Mouse (Mus musculus) lung, postnatal 0 days (tissue): Measurements from ENCODE around the gene Hbb-bh1. TPM values are rescaled to one million over a fixed set of nuclear protein-coding genes. Genes with fewer than 3 reads are reported as not detected.
A peak's percentile ranks its signal among the peaks of the same experiment; 100 is the strongest.

Experiments
- ATAC-seq: fragments of 200-750 bp; cut with Nextera tagmentation; 2 replicates; pipeline ENCODE4 v1.8.0; 2017; ENCODE audit warnings: moderate library complexity
- DNase-seq: peaks from one replicate; pipeline ENCODE4 v3.0.0-alpha.2; 2016; ENCODE audit warnings: low spot score
- H3K27ac ChIP-seq: fragments of 300-500 bp; sonication (generic); 2 replicates; pipeline ENCODE4 v1.5.1; 2014; ENCODE audit warnings: antibody characterized with exemption, mild to moderate bottlenecking, low read length, mixed read lengths
- H3K27me3 ChIP-seq: fragments of 300-500 bp; sonication (generic); replicated peaks from 2 replicates; pipeline ENCODE4 v1.6.1; 2014; ENCODE audit warnings: low read length, mixed read lengths; ENCODE audit not compliant: insufficient read depth
- H3K36me3 ChIP-seq: fragments of 300-500 bp; sonication (generic); 2 replicates; pipeline ENCODE4 v1.6.1; 2014; ENCODE audit warnings: low read length, mixed read lengths; ENCODE audit not compliant: insufficient read depth
- H3K4me1 ChIP-seq: fragments of 300-500 bp; sonication (generic); 2 replicates; pipeline ENCODE4 v1.6.1; 2014; ENCODE audit warnings: antibody characterized with exemption, low read depth, low read length, mixed read lengths; ENCODE audit not compliant: insufficient read depth
- H3K4me2 ChIP-seq: fragments of 300-500 bp; sonication (generic); replicated peaks from 2 replicates; pipeline ENCODE4 v1.6.1; 2014; ENCODE audit warnings: low read depth, mild to moderate bottlenecking, low read length, moderate library complexity, mixed read lengths
- H3K4me3 ChIP-seq: fragments of 300-500 bp; sonication (generic); 2 replicates; pipeline ENCODE4 v1.5.1; 2014; ENCODE audit warnings: low read depth, low read length
- H3K9ac ChIP-seq: fragments of 300-500 bp; sonication (generic); replicated peaks from 2 replicates; pipeline ENCODE4 v1.6.1; 2014; ENCODE audit warnings: low read depth, mild to moderate bottlenecking
- H3K9me3 ChIP-seq: fragments of 300-500 bp; sonication (generic); 2 replicates; pipeline ENCODE4 v1.6.1; 2016; ENCODE audit warnings: low read length, mixed read lengths
- CTCF ChIP-seq: IDR thresholded peaks from 2 replicates; pipeline ENCODE4 v1.5.1; 2016; ENCODE audit warnings: antibody characterized with exemption, mild to moderate bottlenecking
- EP300 ChIP-seq: IDR thresholded peaks from 2 replicates; pipeline ENCODE4 v1.6.1; 2016; ENCODE audit warnings: antibody characterized with exemption, mild to moderate bottlenecking, control low read depth
- WGBS: fragments of 180-500 bp; shearing (Covaris S2); extraction: QIAGEN DNeasy Blood & Tissue Kit; methylation state at CpG from one replicate; pipeline ENCODE4 v1.1.7; 2014; 5-methylcytosine and 5-hydroxymethylcytosine counted together
- polyA plus RNA-seq: library from polyadenylated mRNA; unstranded; fragments of >200 nt; fragmentation: Nextera tagmentation; extraction: Ambion mirVana; gene quantifications from 2 replicates; pipeline ENCODE4 v1.2.1, GENCODE M21; 2015

Gene Hbb-bh1
- 0.27 TPM in 1 of 2 replicates, not detected in the other for polyA plus RNA-seq

DNA sequence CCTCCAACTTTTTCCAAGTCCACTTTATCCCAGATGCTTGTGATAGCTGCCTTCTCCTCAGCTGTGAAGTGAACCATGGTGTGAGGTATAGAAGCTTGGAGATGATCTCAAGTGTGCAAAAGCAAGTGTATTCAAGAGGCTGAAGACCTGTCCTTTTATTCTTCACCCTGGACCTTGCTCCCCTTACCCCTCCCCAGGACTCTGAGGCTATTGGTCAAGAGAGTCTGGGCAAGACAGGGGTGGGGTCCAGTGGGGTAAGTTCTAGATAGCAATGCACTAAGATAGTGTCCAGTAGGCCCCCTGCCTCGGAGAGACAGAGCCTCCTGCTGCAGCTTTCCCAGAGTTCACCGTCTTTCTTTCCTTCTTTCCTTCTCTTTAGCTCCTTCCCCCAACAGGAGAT is at the start of gene Hbb-bh1:
Gene Hbb-bh1 (minus strand): TSS at position 131 of the 400 bp plus-strand sequence.
- DNase-seq = no peak
- Histone ChIP-seq H3K27me3 (no peaks in the 10 kb centered on the region), H3K27ac (no peak within 1 kb of the TSS), H3K9me3 (no peaks in the 10 kb centered on the region), H3K9ac (no peak within 1 kb of the TSS), H3K4me2 (no peak within 1 kb of the TSS), H3K4me3 (no peak within 1 kb of the TSS), H3K36me3 (no peaks in the 10 kb centered on the region), H3K4me1 (no peaks in the 10 kb centered on the region)
- no peak for ATAC-seq
- TF ChIP-seq EP300 = no peak
- TF ChIP-seq CTCF = no peak
- 70% methylated on average over 2 of the region's 2 CpGs for WGBS

DNA sequence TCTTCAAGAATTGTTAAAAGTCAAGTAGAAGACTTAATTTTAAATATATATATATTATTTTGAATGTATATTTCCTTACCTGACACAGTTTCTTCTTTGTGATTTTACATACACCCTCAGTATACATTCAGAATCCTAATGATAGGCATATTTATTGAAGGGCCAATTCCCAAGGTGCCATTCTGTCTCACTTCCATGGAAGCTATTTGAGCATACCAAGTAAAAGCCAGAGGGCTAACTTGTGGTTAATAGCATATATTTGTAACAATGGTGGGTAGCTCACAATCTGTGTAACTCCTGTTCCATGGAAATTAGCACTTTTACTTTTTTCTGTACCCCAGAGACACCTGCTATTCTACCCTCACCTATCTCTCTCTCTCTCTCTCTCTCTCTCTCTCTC is 43.2 kb upstream of the Hbb-bh1 start, which contains the start of gene Olfr66:
Gene Olfr66 (minus strand): TSS at position 101 of the 400 bp plus-strand sequence.
- ATAC-seq = no peak
- no peak for DNase-seq
- Histone ChIP-seq H3K4me3 (no peak within 1 kb of the TSS), H3K36me3 (no peaks in the 10 kb centered on the region), H3K4me2 (no peak within 1 kb of the TSS), H3K27ac (no peak within 1 kb of the TSS), H3K9me3 (no peaks in the 10 kb centered on the region), H3K9ac (no peak within 1 kb of the TSS), H3K4me1 (no peaks in the 10 kb centered on the region), H3K27me3 (no peaks in the 10 kb centered on the region)
- no peak for TF ChIP-seq EP300
- no peak for TF ChIP-seq CTCF

DNA sequence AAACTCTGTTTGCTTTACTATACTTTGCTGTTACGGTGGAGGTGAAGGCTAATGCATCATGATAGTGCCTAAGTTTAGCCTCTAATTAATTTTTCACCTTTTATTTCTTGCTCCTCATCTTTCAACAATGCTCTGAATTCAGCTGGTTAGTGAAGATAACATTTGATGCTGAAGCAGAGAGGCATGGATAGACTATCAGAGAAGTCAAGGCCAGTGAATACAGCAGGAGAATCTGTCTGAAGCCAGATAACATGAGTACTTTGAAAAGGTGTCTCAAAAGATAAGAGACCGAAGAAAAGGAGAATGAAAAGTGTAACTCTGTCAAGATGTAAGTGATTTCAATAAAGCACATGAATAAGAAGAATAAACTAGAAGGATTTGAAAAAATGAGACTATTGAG is 34.1 kb upstream of the Hbb-bh1 start:
- WGBS = 67% methylated on average over 2 of the region's 2 CpGs
- H3K9ac ChIP-seq = no peak overlapping the region
- H3K9me3 ChIP-seq = no peaks in the 10 kb centered on the region
- H3K36me3 ChIP-seq = no peaks in the 10 kb centered on the region
- H3K4me2 ChIP-seq = no peak overlapping the region
- no peaks in the 10 kb centered on the region for H3K27me3 ChIP-seq
- H3K4me1 ChIP-seq = no peaks in the 10 kb centered on the region
- H3K27ac ChIP-seq = no peak overlapping the region
- DNase-seq (no peak), ATAC-seq (no peak)
- TF ChIP-seq CTCF = no peak
- no peak for TF ChIP-seq EP300
- H3K4me3 ChIP-seq = no peak overlapping the region

GRCm38 (mm10) chr7:103874451-103874850 is 31.5 kb upstream of the Hbb-bh1 start:
- ATAC-seq = no peak
- Histone ChIP-seq H3K36me3 (no peaks in the 10 kb centered on the region), H3K9ac (no peak overlapping the region), H3K27me3 (no peaks in the 10 kb centered on the region), H3K4me3 (no peak overlapping the region), H3K9me3 (no peaks in the 10 kb centered on the region), H3K4me2 (no peak overlapping the region), H3K4me1 (no peaks in the 10 kb centered on the region), H3K27ac (no peak overlapping the region)
- TF ChIP-seq EP300 (no peak), CTCF (no peak)
- WGBS = 41% methylated on average over 5 of the region's 5 CpGs
- no peak for DNase-seq

DNA sequence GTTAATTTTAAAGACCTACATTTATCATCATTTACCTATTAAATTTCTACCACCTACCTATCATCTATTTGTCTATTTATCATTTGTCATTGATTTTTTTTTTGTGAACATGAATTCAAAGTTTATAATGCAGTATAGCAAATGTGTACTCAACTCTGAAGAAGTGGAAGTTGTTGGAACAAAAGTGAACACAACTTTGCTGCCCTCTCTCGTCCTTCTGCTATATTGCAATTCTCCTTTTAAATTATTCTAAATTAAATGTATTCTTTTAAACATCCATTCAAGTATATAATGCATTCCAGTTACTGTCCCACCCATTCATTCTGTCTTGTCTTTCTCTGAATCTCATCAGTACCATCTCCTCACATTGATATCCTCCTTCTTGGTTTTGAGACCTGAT is 30.1 kb upstream of the Hbb-bh1 start:
- Histone ChIP-seq H3K36me3 (no peaks in the 10 kb centered on the region), H3K27me3 (no peaks in the 10 kb centered on the region), H3K9ac (no peak overlapping the region), H3K4me1 (no peaks in the 10 kb centered on the region), H3K9me3 (no peaks in the 10 kb centered on the region), H3K4me2 (no peak overlapping the region), H3K4me3 (no peak overlapping the region), H3K27ac (no peak overlapping the region)
- WGBS = 3% methylated on average over 1 of the region's 1 CpGs
- TF ChIP-seq CTCF = no peak; the same call in 1 of the 2 replicates
- no peak for TF ChIP-seq EP300
- DNase-seq (peak; percentile 4), ATAC-seq (no peak)

DNA sequence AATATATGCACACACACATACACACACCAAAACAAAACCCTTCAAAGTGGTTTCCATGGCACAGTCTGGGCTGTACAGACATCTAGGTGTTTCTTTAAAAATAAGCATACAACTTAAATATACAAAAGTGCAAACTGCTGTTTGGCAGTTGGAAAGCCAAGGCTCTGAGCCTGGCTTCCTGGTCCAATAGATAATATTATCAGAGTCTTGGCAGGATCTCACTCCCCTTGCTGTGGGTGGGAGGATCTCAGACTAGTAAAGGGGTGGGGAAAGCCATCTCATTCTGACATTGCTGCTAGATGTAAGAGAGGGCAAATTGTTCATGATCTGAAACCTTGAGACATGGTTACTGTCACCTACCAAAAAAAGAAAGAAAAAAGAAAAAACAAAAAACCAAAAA is 27.7 kb upstream of the Hbb-bh1 start:
- no peak for DNase-seq
- TF ChIP-seq CTCF (no peak), EP300 (no peak)
- Histone ChIP-seq H3K4me2 (no peak overlapping the region), H3K9ac (no peak overlapping the region), H3K9me3 (no peaks in the 10 kb centered on the region), H3K27ac (no peak overlapping the region), H3K4me3 (no peak overlapping the region), H3K36me3 (no peaks in the 10 kb centered on the region), H3K27me3 (no peaks in the 10 kb centered on the region), H3K4me1 (no peaks in the 10 kb centered on the region)
- ATAC-seq = no peak; the same call in 1 of the 2 replicates

- Histone ChIP-seq H3K4me1 (no peaks in the 10 kb centered on the region), H3K27me3 (no peaks in the 10 kb centered on the region), H3K9ac (no peak overlapping the region), H3K9me3 (no peaks in the 10 kb centered on the region), H3K27ac (no peak overlapping the region), H3K36me3 (no peaks in the 10 kb centered on the region), H3K4me3 (no peak overlapping the region), H3K4me2 (no peak overlapping the region)
- DNase-seq (no peak), ATAC-seq (no peak)
- TF ChIP-seq CTCF = no peak
- TF ChIP-seq EP300 = no peak
Measured at GRCm38 (mm10) chr7:103865716-103866115, 22.8 kb upstream of the Hbb-bh1 start.
